Mouse (Mus musculus) forebrain, postnatal 0 days (tissue): ENCODE measurements at regions not wholly inside any gene's neighbourhood (a gene's known extent, or its start where the extent isn't known, plus 50 kb on each side); places are given as distances from the start of the nearest gene placed in this dataset.

Source experiments
- ATAC-seq: fragments of 200-750 bp; cut with Nextera tagmentation; 2 replicates; pipeline ENCODE4 v1.8.0; 2017; ENCODE audit warnings: mild to moderate bottlenecking, moderate library complexity
- DNase-seq: peaks from one replicate; pipeline ENCODE4 v3.0.0-alpha.2; 2015
- H3K27ac ChIP-seq: fragments of 300-500 bp; sonication (generic); 2 replicates; pipeline ENCODE4 v1.5.1; 2014; ENCODE audit warnings: low read depth, mild to moderate bottlenecking, antibody characterized with exemption, low read length, moderate library complexity, mixed read lengths
- H3K27me3 ChIP-seq: fragments of 300-500 bp; sonication (generic); 2 replicates; pipeline ENCODE4 v1.6.1; 2014; ENCODE audit warnings: mild to moderate bottlenecking, low read length, mixed read lengths; ENCODE audit not compliant: insufficient read depth
- H3K36me3 ChIP-seq: fragments of 300-500 bp; sonication (generic); 2 replicates; pipeline ENCODE4 v1.6.1; 2014; ENCODE audit warnings: mild to moderate bottlenecking, moderate library complexity; ENCODE audit not compliant: insufficient read depth
- H3K4me1 ChIP-seq: fragments of 300-500 bp; sonication (generic); 2 replicates; pipeline ENCODE4 v1.6.1; 2014; ENCODE audit warnings: antibody characterized with exemption; ENCODE audit not compliant: insufficient read depth
- H3K4me2 ChIP-seq: fragments of 300-500 bp; sonication (generic); 2 replicates; pipeline ENCODE4 v1.6.1; 2014; ENCODE audit warnings: low read depth, mild to moderate bottlenecking, moderate library complexity
- H3K4me3 ChIP-seq: fragments of 300-500 bp; sonication (generic); 2 replicates; pipeline ENCODE4 v1.5.1; 2014; ENCODE audit warnings: low read depth, low read length, mixed read lengths
- H3K9ac ChIP-seq: fragments of 300-500 bp; sonication (generic); 2 replicates; pipeline ENCODE4 v1.6.1; 2014; ENCODE audit warnings: mild to moderate bottlenecking
- H3K9me3 ChIP-seq: fragments of 300-500 bp; sonication (generic); 2 replicates; pipeline ENCODE4 v1.6.1; 2016; ENCODE audit warnings: low read length
- CTCF ChIP-seq: sonication (generic); IDR thresholded peaks from 2 replicates; pipeline ENCODE4 v1.5.1; 2016; ENCODE audit warnings: antibody characterized with exemption, control low read depth, low read depth
- WGBS: fragments of 180-500 bp; shearing (Covaris S2); extraction: QIAGEN DNeasy Blood & Tissue Kit; methylation state at CpG from one replicate; pipeline ENCODE4 v1.1.7; 2014; 5-methylcytosine and 5-hydroxymethylcytosine counted together

DNA sequence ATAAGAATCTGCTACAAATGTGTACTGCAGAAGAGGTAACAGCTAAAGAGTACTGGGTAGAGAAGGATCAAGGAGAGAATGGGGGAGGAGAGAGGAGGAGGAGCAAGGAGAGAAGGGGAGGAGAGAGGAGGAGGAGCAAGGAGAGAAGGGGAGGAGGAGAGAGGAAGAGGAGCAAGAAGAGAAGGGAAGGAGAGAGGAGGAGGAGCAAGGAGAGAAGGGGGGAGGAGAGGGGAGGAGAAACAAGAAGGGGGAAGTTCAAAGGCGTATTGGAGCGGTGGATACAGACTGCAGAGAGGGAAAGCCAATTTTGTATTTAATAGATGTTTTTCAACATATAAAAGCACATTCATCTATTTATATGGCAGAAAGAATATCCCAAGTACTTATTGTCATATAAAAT is 407.6 kb downstream of the Rnd3 start:
- TF ChIP-seq CTCF, result no peak

DNA sequence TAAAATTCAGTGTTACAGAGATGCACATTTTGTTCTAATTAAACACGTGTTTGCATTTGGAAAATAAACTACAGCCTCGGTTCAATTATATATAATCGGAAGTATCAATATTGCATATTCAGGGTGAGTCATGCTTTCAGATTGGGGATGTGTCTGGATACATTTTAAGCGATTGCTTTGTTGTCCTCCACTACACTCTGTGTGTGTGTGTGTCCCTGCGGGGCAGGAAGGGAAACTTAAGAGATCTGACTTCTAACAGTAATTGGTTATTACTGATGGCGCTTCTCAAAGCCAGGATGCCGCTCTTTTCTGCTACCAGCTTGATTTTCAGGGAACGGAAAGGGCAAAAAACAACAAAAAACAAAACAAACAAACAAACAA is 409.3 kb downstream of the Rnd3 start:
- Histone ChIP-seq H3K36me3 (no peaks in the 10 kb centered on the region), H3K4me2 (no peak overlapping the region), H3K9ac (no peak overlapping the region), H3K9me3 (no peaks in the 10 kb centered on the region), H3K4me3 (no peak overlapping the region), H3K4me1 (0 out of 2 replicates have a peak, but pooled peaks cover 4% of the 10 kb centered on the region), H3K27ac (no peak overlapping the region), H3K27me3 (no peaks in the 10 kb centered on the region)
- WGBS, result 62% methylated on average over 8 of the region's 8 CpGs
- no peak for TF ChIP-seq CTCF
- DNase-seq, result no peak
- no peak for ATAC-seq

More for the DNA sequence above, 407.6 kb downstream of the Rnd3 start:
- H3K27me3 ChIP-seq, result no peaks in the 10 kb centered on the region
- no peaks in the 10 kb centered on the region for H3K9me3 ChIP-seq
- no peak overlapping the region for H3K4me3 ChIP-seq
- no peaks in the 10 kb centered on the region for H3K36me3 ChIP-seq
- DNase-seq (no peak), ATAC-seq (no peak)
- H3K4me2 ChIP-seq, result no peak overlapping the region
- H3K27ac ChIP-seq, result no peak overlapping the region
- H3K4me1 ChIP-seq, result 0 out of 2 replicates have a peak, but pooled peaks cover 4% of the 10 kb centered on the region
- H3K9ac ChIP-seq, result no peak overlapping the region
- 77% methylated on average over 2 of the region's 2 CpGs for WGBS

DNA sequence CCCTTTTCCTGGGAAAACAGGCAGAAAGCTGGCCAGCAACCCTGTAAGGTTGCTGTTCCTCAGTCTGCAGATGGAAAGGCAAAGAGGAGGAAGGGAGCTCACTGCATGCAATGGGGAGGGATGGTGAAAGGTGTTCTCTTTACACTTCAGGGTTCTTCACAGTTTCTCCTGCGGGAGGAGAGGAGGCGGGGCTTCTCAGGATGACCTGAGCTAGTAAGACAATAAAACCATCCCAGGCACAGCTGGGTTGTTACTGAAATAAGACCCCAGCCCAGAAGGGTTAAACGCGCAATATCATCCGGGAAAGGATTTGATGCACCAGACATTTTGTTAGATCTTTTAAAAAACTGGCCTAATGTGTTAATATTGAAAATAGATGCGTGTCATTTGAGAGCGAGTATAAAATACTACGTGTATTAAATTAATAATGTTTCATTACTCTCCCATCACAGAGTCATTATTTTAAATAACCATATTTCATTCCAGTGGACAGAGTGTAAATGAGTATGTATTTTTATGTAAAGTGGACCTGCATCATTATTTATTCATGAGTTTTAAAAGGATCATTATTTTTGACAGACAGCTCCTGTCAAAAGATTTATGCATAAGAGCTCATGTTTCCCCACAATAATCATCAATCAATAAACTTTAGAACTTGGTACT is 409.8 kb downstream of the Rnd3 start:
- no peaks in the 10 kb centered on the region for H3K9me3 ChIP-seq
- H3K36me3 ChIP-seq, result no peaks in the 10 kb centered on the region
- TF ChIP-seq CTCF, result no peak
- 0 out of 2 replicates have a peak, but pooled peaks cover 4% of the 10 kb centered on the region for H3K4me1 ChIP-seq
- no peak overlapping the region for H3K4me3 ChIP-seq
- no peaks in the 10 kb centered on the region for H3K27me3 ChIP-seq
- no peak for ATAC-seq
- no peak overlapping the region for H3K27ac ChIP-seq
- no peak overlapping the region for H3K4me2 ChIP-seq
- H3K9ac ChIP-seq, result no peak overlapping the region
- no peak for DNase-seq
- 51% methylated on average over 8 of the region's 8 CpGs for WGBS

DNA sequence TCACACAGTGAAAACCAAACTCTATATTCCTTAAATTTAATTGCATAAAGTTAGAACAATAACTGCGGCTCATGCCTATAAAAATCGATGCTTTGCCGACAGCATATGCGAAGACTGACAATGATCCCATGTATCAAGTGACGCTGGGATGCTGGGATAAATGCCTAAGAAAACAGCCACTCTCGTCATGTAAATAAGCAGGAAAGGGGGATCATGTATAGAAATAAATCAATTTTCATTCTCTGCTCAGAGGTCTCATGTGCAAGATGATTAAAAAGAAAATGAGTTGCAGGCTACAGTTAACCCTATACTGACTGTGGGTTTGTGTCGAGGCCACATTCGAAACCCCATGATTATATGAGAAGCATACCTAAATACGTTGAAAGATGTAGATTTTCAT is 411.2 kb downstream of the Rnd3 start:
- WGBS, result 58% methylated on average over 9 of the region's 9 CpGs
- no peak overlapping the region for H3K4me3 ChIP-seq
- ATAC-seq (no peak), DNase-seq (no peak)
- H3K4me1 ChIP-seq, result 0 out of 2 replicates have a peak, but pooled peaks cover 4% of the 10 kb centered on the region
- H3K36me3 ChIP-seq, result no peaks in the 10 kb centered on the region
- H3K9ac ChIP-seq, result no peak overlapping the region
- no peak for TF ChIP-seq CTCF
- H3K27me3 ChIP-seq, result no peaks in the 10 kb centered on the region
- H3K4me2 ChIP-seq, result no peak overlapping the region
- H3K9me3 ChIP-seq, result no peaks in the 10 kb centered on the region
- H3K27ac ChIP-seq, result no peak overlapping the region

DNA sequence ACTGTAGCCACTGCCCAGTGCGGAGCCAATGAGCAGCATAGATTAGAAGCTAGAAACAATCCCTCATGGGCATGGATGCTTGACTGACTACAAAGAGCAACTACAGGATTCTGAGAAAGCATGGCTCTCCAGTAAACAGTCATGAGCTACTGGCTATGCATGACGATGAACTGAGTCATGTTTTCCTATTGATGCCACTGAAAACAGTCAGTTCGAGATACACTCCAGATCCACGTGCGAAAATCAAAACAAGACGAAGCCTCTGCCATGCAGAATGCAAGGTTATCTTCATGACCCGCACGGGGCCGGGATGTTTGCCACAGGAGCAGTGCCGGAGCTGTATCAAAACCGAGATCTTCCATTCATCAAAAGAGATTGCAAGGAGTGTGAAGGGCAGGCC is 413.9 kb downstream of the Rnd3 start:
- Histone ChIP-seq H3K4me3 (no peak overlapping the region), H3K4me2 (no peak overlapping the region), H3K27me3 (no peaks in the 10 kb centered on the region), H3K9me3 (no peaks in the 10 kb centered on the region), H3K27ac (no peak overlapping the region), H3K9ac (no peak overlapping the region), H3K4me1 (0 out of 2 replicates have a peak, but pooled peaks cover 4% of the 10 kb centered on the region), H3K36me3 (no peaks in the 10 kb centered on the region)
- WGBS, result 90% methylated on average over 11 of the region's 11 CpGs
- DNase-seq, result no peak
- no peak for ATAC-seq
- TF ChIP-seq CTCF, result no peak

DNA sequence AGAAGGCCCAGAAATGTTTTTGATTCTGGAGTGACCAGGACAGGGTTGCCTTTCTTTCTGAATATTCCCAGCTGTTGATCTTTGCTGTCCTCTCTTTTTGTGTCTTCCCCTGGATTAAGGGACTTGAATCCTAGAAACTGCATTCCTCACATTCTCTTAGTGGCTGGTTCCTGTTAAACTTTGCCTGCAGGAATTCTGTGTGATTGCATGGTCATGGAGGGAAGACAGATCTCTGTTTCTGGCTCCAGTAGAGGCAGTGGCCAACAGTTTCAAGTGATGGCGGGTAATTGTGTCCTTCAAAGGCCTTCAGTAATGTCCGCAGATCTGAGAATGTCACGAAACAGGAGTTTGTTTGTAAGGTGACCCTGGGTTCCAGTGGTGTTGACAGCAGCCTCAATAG is 410.1 kb upstream of the Mmadhc start:
- DNase-seq, result no peak
- Histone ChIP-seq H3K36me3 (no peaks in the 10 kb centered on the region), H3K4me3 (no peak overlapping the region), H3K9ac (no peak overlapping the region), H3K27ac (no peak overlapping the region), H3K9me3 (no peaks in the 10 kb centered on the region), H3K27me3 (no peaks in the 10 kb centered on the region), H3K4me1 (no peaks in the 10 kb centered on the region), H3K4me2 (no peak overlapping the region)
- no peak for TF ChIP-seq CTCF
- no peak for ATAC-seq
- WGBS, result 88% methylated on average over 3 of the region's 3 CpGs

DNA sequence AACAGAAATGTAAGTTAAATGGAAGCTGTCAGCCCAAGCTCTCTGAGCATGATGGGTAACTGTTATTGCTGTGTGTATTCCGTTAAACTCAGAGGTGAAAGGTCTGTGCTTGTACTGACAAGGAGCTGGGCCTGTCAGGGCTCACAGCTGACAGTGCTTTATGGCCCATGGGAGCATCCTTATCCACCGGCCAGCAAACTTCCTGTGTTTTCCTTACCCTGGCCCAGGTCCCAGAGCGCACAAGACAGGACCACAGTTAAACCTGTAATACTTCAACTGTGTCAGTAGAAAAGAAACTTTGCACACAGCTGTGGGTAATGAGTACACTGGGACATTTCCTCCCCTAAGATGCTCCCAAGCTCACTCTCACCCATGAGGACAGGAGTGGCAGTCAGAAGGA is 407.7 kb upstream of the Mmadhc start:
- 80% methylated on average over 3 of the region's 3 CpGs for WGBS
- Histone ChIP-seq H3K36me3 (no peaks in the 10 kb centered on the region), H3K4me2 (no peak overlapping the region), H3K4me1 (no peaks in the 10 kb centered on the region), H3K27ac (no peak overlapping the region), H3K27me3 (no peaks in the 10 kb centered on the region), H3K9me3 (no peaks in the 10 kb centered on the region), H3K4me3 (no peak overlapping the region), H3K9ac (no peak overlapping the region)
- DNase-seq (no peak), ATAC-seq (no peak)
- TF ChIP-seq CTCF, result no peak
